Mouse (Mus musculus) neural tube, embryonic 14.5 days (tissue): ENCODE data around the gene Sh2d2a. TPM values are rescaled to one million over a fixed set of nuclear protein-coding genes. Genes with fewer than 3 reads are reported as not detected.
"Not testable (repeated sequence)": the region's sequence is repeated elsewhere in the genome, so short reads cannot be mapped to it uniquely, and the experiment has no call there.

ENCODE experiments used
- ATAC-seq: fragments of 200-750 bp; cut with Nextera tagmentation; 2 replicates; pipeline ENCODE4 v1.8.0; 2017; ENCODE audit warnings: low read depth, mild to moderate bottlenecking, moderate TSS enrichment, moderate library complexity
- H3K27ac ChIP-seq: fragments of 300-500 bp; sonication (generic); 2 replicates; pipeline ENCODE4 v1.5.1; 2014; ENCODE audit warnings: low read depth, mild to moderate bottlenecking, control low read depth, low read length, moderate library complexity, mixed read lengths
- H3K27me3 ChIP-seq: fragments of 300-500 bp; sonication (generic); 2 replicates; pipeline ENCODE4 v1.6.1; 2014; ENCODE audit warnings: low read length; ENCODE audit not compliant: control insufficient read depth, insufficient read depth
- H3K36me3 ChIP-seq: fragments of 300-500 bp; sonication (generic); 2 replicates; pipeline ENCODE4 v1.6.1; 2014; ENCODE audit warnings: low read length, mixed read lengths; ENCODE audit not compliant: control insufficient read depth, insufficient read depth
- H3K4me1 ChIP-seq: fragments of 300-500 bp; sonication (generic); 2 replicates; pipeline ENCODE4 v1.6.1; 2014; ENCODE audit warnings: low read length; ENCODE audit not compliant: control insufficient read depth, insufficient read depth
- H3K4me2 ChIP-seq: fragments of 300-500 bp; sonication (generic); 2 replicates; pipeline ENCODE4 v1.6.1; 2014; ENCODE audit warnings: mild to moderate bottlenecking, low read depth, low read length, control low read depth
- H3K4me3 ChIP-seq: fragments of 300-500 bp; sonication (generic); 2 replicates; pipeline ENCODE4 v1.5.1; 2014; ENCODE audit warnings: low read depth, low read length, control low read depth, mixed read lengths
- H3K9ac ChIP-seq: fragments of 300-500 bp; sonication (generic); replicated peaks from 2 replicates; pipeline ENCODE4 v1.6.1; 2014; ENCODE audit warnings: low read depth, mild to moderate bottlenecking, control low read depth, low read length, mixed read lengths
- H3K9me3 ChIP-seq: fragments of 300-500 bp; sonication (generic); 2 replicates; pipeline ENCODE4 v1.6.1; 2016; ENCODE audit warnings: low read length; ENCODE audit not compliant: control insufficient read depth
- WGBS: fragments of 180-500 bp; shearing (Covaris S2); extraction: QIAGEN DNeasy Blood & Tissue Kit; methylation state at CpG from one replicate; pipeline ENCODE4 v1.1.7; 2014; 5-methylcytosine and 5-hydroxymethylcytosine counted together
- polyA plus RNA-seq: library from polyadenylated mRNA; unstranded; fragments of >200 nt; fragmentation: Nextera tagmentation; extraction: Ambion mirVana; gene quantifications from 2 replicates; pipeline ENCODE4 v1.2.1, GENCODE M21; 2014

The Sh2d2a gene
- polyA plus RNA-seq, 1 experiment from 2014 or later = not detected

- no peak overlapping the region for H3K27ac ChIP-seq
- H3K4me1 ChIP-seq = no peaks in the 10 kb centered on the region
- no peak for ATAC-seq
- H3K9ac ChIP-seq = no peak overlapping the region
- no peaks in the 10 kb centered on the region for H3K27me3 ChIP-seq
- 82% methylated on average over 3 of the region's 3 CpGs for WGBS
- H3K4me2 ChIP-seq = no peak overlapping the region
- no peak overlapping the region for H3K4me3 ChIP-seq
- H3K9me3 ChIP-seq = no peaks in the 10 kb centered on the region
- H3K36me3 ChIP-seq = no peaks in the 10 kb centered on the region
Observed at GRCm38 (mm10) chr3:87899776-87900175, 53.2 kb downstream of the Sh2d2a start.

GRCm38 (mm10) chr3:87901036-87901624 lies 54.6 kb downstream of the Sh2d2a start:
- no peak for ATAC-seq
- Histone ChIP-seq H3K9ac (no peak overlapping the region), H3K4me3 (no peak overlapping the region), H3K9me3 (no peaks in the 10 kb centered on the region), H3K36me3 (no peaks in the 10 kb centered on the region), H3K4me2 (no peak overlapping the region), H3K27me3 (no peaks in the 10 kb centered on the region), H3K4me1 (no peaks in the 10 kb centered on the region), H3K27ac (no peak overlapping the region)
- WGBS = 68% methylated on average over 1 of the region's 1 CpGs

GRCm38 (mm10) chr3:87901959-87902358 lies 55.4 kb downstream of the Sh2d2a start:
- H3K36me3 ChIP-seq, H3K4me3 ChIP-seq, H3K27ac ChIP-seq, H3K9me3 ChIP-seq, H3K9ac ChIP-seq, H3K4me1 ChIP-seq, ATAC-seq, H3K27me3 ChIP-seq, H3K4me2 ChIP-seq: not testable (repeated sequence)
- WGBS = 89% methylated on average over 5 of the region's 6 CpGs

DNA sequence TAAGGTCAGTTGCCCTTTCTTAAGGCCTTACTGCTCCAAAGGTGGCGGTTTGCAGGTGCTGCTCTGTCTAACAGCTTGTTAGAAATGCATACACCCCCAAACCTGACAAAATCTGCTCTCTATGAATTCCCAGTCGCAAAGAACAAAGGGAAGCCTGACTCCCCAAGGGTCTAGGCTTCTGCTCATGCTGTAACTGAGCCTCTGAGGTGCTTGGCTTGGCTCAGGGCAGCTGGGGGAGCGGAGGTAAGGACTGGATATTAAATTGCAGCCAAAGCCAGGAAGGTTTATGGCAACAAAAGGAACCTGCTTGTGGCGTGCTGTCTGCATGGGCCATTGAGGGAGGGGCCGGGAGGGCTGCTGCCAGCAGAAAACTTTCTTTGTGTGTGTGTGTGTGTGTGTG lies 57.3 kb downstream of the Sh2d2a start:
- peaks cover 15% of the 10 kb centered on the region for H3K4me1 ChIP-seq
- no peak for ATAC-seq
- no peaks in the 10 kb centered on the region for H3K36me3 ChIP-seq
- H3K27ac ChIP-seq = no peak overlapping the region
- H3K4me3 ChIP-seq = no peak overlapping the region
- peaks cover 3% of the 10 kb centered on the region; the same call in 1 of the 2 replicates for H3K27me3 ChIP-seq
- no peak overlapping the region for H3K9ac ChIP-seq
- no peaks in the 10 kb centered on the region for H3K9me3 ChIP-seq
- no peak overlapping the region for H3K4me2 ChIP-seq
- 49% methylated on average over 5 of the region's 5 CpGs for WGBS

Other genes with a start within 250 kb of the Sh2d2a start
- 27.1 and 28.6 TPM in 2 replicates for gene Arhgef11, start 229.2 kb upstream of the Sh2d2a start, polyA plus RNA-seq
- 0.52 and 0.77 TPM in 2 replicates for gene Lrrc71, start 98.1 kb upstream of the Sh2d2a start, polyA plus RNA-seq
- gene Ntrk1, start 51.6 kb upstream of the Sh2d2a start, polyA plus RNA-seq = 0.80 and 103 TPM in 2 replicates
- 0.27 and 3.1 TPM in 2 replicates for gene Insrr, start 49.8 kb upstream of the Sh2d2a start, polyA plus RNA-seq
- gene Pear1, start 22.4 kb upstream of the Sh2d2a start, polyA plus RNA-seq = 3.6 and 9.1 TPM in 2 replicates
- 16.0 and 16.9 TPM in 2 replicates for gene Prcc, start 38.9 kb downstream of the Sh2d2a start, polyA plus RNA-seq
- 128 and 151 TPM in 2 replicates for gene Hdgf, start 59.6 kb downstream of the Sh2d2a start, polyA plus RNA-seq
- gene Mrpl24, start 72.8 kb downstream of the Sh2d2a start, polyA plus RNA-seq = 53.5 and 58.9 TPM in 2 replicates
- 16.1 and 23.1 TPM in 2 replicates for gene Isg20l2, start 83.6 kb downstream of the Sh2d2a start, polyA plus RNA-seq
- gene Rrnad1, start 84.0 kb downstream of the Sh2d2a start, polyA plus RNA-seq = 19.7 and 20.6 TPM in 2 replicates
- 45.5 and 103 TPM in 2 replicates for gene Crabp2, start 101.9 kb downstream of the Sh2d2a start, polyA plus RNA-seq
- gene Nes, start 124.3 kb downstream of the Sh2d2a start, polyA plus RNA-seq = 11.1 and 16.7 TPM in 2 replicates
- 79.5 and 107 TPM in 2 replicates for gene Bcan, start 153.5 kb downstream of the Sh2d2a start, polyA plus RNA-seq
- 0.39 and 0.76 TPM in 2 replicates for gene Hapln2, start 180.8 kb downstream of the Sh2d2a start, polyA plus RNA-seq
- gene Gpatch4, start 196.4 kb downstream of the Sh2d2a start, polyA plus RNA-seq = 31.2 and 36.5 TPM in 2 replicates
- 157 and 167 TPM in 2 replicates for gene Naxe, start 211.7 kb downstream of the Sh2d2a start, polyA plus RNA-seq
- not detected in 2 replicates for gene Ttc24, start 231.5 kb downstream of the Sh2d2a start, polyA plus RNA-seq
- gene Iqgap3, start 235.2 kb downstream of the Sh2d2a start, polyA plus RNA-seq = 1.2 and 2.5 TPM in 2 replicates